13 mouse cellular contexts compared by ENCODE assay signal in the genomic region with DNA sequence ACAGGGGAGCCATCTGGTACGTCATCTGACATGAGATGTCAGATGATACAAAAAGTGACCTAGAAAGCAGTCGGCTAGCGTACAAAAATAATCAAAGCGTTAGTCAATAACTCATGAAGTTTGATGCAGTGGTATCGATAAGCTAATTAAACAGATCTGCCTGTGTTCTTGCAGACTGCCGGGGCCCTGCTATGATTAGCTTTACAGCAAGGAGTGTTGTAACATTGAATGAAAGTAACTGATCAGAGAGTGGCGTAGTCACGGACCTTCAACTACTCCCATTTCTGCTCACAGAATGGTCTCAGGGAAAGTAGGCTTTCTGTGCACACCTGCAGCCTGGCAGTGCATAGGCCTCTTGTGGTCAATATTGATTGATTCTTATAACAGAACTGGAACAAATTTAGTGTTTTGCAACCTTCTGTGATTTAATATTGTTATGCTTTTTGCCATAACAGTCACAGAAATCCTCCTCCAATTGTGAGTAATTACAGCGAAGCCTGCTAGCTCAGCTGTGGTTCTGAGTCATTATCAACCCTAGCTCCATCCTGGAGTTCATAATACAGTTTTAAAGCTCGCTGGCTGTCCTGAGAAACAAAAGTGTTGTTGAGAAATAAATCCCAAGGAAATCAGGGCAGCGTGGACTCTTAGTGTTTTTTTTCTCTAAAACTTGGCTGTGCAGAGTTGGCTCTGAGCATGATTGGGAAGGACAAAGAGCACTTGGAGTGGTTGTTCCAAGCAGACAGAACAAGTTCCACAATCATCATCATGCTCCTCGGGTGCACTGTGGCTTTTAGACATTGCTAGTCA. TPM values are rescaled to one million over a fixed set of nuclear protein-coding genes. Genes with fewer than 3 reads are reported as not detected.
DNase-seq lines count a peak whose midpoint lies in the region; ATAC-seq lines count a peak whose summit lies in the region.
"Had no signal": no experiment of that assay in that cellular context is flagged by ENCODE, and none has a peak within 500 bp of the region (broad histone marks: within the 10 kb centered on the region; RNA-seq: fewer than 3 reads in every experiment).

No protein-coding gene starts in this region.

- no peak overlapping the region for H3K4me2 ChIP-seq in forebrain, embryonic 15.5 days (replicated peaks)
- H3K4me2 ChIP-seq in forebrain, embryonic 11.5 days (ENCODE audit: low read depth, low read length, severe bottlenecking) = no peak overlapping the region
- H3K4me2 ChIP-seq in midbrain, embryonic 15.5 days = no peak overlapping the region

- WGBS in forebrain, embryonic 15.5 days = 68% methylated on average over 12 of the region's 12 CpGs
- WGBS in forebrain, embryonic 11.5 days = 92% methylated on average over 12 of the region's 12 CpGs
- WGBS in midbrain, embryonic 15.5 days = 76% methylated on average over 12 of the region's 12 CpGs

- no peak for ATAC-seq in forebrain, embryonic 15.5 days (replicated peaks)
- ATAC-seq in forebrain, embryonic 11.5 days (replicated peaks; ENCODE audit: low FRiP score) = no peak
- no peak for ATAC-seq in midbrain, embryonic 15.5 days (replicated peaks)

- no peak for DNase-seq in forebrain, embryonic 11.5 days (ENCODE audit: low spot score)
- peak; percentile 28 for DNase-seq in kidney, adult 9 months
- no peak for DNase-seq in kidney, postnatal 25 days
- peak; percentile 42 for DNase-seq in right cerebral cortex, adult 18-20 months
- DNase-seq in right cerebral cortex, postnatal 25 days = no peak
- no peak for DNase-seq in spleen, adult 12 weeks (ENCODE audit: low spot score)
- DNase-seq: cerebellum, adult 11-12 months; kidney, adult 18-20 months; liver had no signal

- no peaks in the 10 kb centered on the region for H3K27me3 ChIP-seq in forebrain, embryonic 15.5 days
- no peaks in the 10 kb centered on the region for H3K27me3 ChIP-seq in forebrain, embryonic 11.5 days (ENCODE audit: control insufficient read depth, insufficient read depth, low read length)
- H3K27me3 ChIP-seq in midbrain, embryonic 15.5 days (replicated peaks) = no peaks in the 10 kb centered on the region

- H3K9me3 ChIP-seq in forebrain, embryonic 15.5 days = no peaks in the 10 kb centered on the region
- H3K9me3 ChIP-seq in forebrain, embryonic 11.5 days (ENCODE audit: control insufficient read depth, low read length) = no peaks in the 10 kb centered on the region
- no peaks in the 10 kb centered on the region for H3K9me3 ChIP-seq in midbrain, embryonic 15.5 days
- H3K9me3 ChIP-seq: hindbrain, embryonic 10.5 days had no signal

- no peak overlapping the region for H3K9ac ChIP-seq in forebrain, embryonic 15.5 days (replicated peaks)
- no peak overlapping the region for H3K9ac ChIP-seq in forebrain, embryonic 11.5 days (ENCODE audit: low read length)
- no peak overlapping the region for H3K9ac ChIP-seq in midbrain, embryonic 15.5 days

- H3K4me1 ChIP-seq in forebrain, embryonic 15.5 days = peaks cover 11% of the 10 kb centered on the region; the same call in 1 of the 2 replicates
- no peaks in the 10 kb centered on the region for H3K4me1 ChIP-seq in forebrain, embryonic 11.5 days (replicated peaks; ENCODE audit: control insufficient read depth, insufficient read depth, low read length)
- no peaks in the 10 kb centered on the region for H3K4me1 ChIP-seq in midbrain, embryonic 15.5 days
- H3K4me1 ChIP-seq: hindbrain, embryonic 10.5 days had no signal

- H3K36me3 ChIP-seq in forebrain, embryonic 15.5 days = peaks cover 7% of the 10 kb centered on the region; the same call in 1 of the 2 replicates
- peaks cover 3% of the 10 kb centered on the region; the same call in 1 of the 2 replicates for H3K36me3 ChIP-seq in forebrain, embryonic 11.5 days (ENCODE audit: control insufficient read depth, insufficient read depth, low read length)
- H3K36me3 ChIP-seq in midbrain, embryonic 15.5 days (replicated peaks) = no peaks in the 10 kb centered on the region

- no peak overlapping the region for H3K4me3 ChIP-seq in forebrain, embryonic 15.5 days
- no peak overlapping the region for H3K4me3 ChIP-seq in forebrain, embryonic 11.5 days (ENCODE audit: low read depth, low read length)
- no peak overlapping the region for H3K4me3 ChIP-seq in midbrain, embryonic 15.5 days
- H3K4me3 ChIP-seq: hindbrain, embryonic 10.5 days had no signal

- H3K27ac ChIP-seq in forebrain, embryonic 15.5 days (replicated peaks) = peak overlapping the region; percentile 4; the same call in 1 of the 2 replicates
- no peak overlapping the region for H3K27ac ChIP-seq in forebrain, embryonic 11.5 days (ENCODE audit: low read depth, low read length)
- no peak overlapping the region for H3K27ac ChIP-seq in midbrain, embryonic 15.5 days
- H3K27ac ChIP-seq: hindbrain, embryonic 10.5 days; macrophage had no signal

RNA-seq across cellular contexts. Expression of a gene that starts 40.0 kb away (rescaled TPM):
- 34.3 and 34.7 TPM in 2 replicates for polyA plus RNA-seq in forebrain, embryonic 15.5 days (2015; fragmentation: Nextera tagmentation; extraction: Ambion mirVana)
- 38.2 and 41.3 TPM in 2 replicates for polyA plus RNA-seq in forebrain, embryonic 11.5 days (2014; fragmentation: Nextera tagmentation; extraction: Ambion mirVana)
- polyA plus RNA-seq in midbrain, embryonic 15.5 days (2015; fragmentation: Nextera tagmentation; extraction: Ambion mirVana) = 27.3 and 27.7 TPM in 2 replicates

Comparison
In these comparisons a context has a peak if more than half of its experiments do, and no peak if none do; other contexts are left out.
1. DNase-seq: peak in kidney, adult 9 months (single experiment) and right cerebral cortex, adult 18-20 months (single experiment); none in forebrain, embryonic 11.5 days (single experiment), kidney, postnatal 25 days (0 of 2), right cerebral cortex, postnatal 25 days (single experiment) and spleen, adult 12 weeks (single experiment).